Mouse (Mus musculus): ENCODE results near the gene Pla2g1b. TPM values are rescaled to one million over a fixed set of nuclear protein-coding genes. Genes with fewer than 3 reads are reported as not detected.

Gene Pla2g1b
- polyA plus RNA-seq, 1 experiment from 2014 or later, result not detected

DNA sequence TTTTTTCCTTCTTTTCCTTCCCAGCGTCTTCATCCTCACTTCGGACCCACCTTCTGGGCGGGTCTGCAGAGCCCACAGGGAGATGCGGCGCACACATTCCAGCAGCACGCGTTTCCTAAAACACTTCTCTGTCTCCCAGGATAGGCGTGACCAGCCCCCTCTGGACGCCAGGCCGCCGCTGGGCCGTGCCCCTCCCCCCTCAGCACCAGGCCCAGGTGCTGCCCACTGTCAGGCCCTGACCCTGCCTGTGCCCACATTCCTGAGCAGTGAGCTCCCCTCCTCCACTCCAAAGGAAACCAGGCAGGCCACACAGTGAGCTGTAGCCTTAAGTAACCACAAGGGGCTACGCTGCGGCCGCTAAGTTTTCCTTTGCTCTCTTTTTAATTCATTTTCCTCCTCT, 57.9 kb downstream of the Pla2g1b start:
- DNase-seq (ENCODE audit: low spot score) (no peak), ATAC-seq (ENCODE audit: low FRiP score) (no peak)
- 8% methylated on average over 15 of the region's 15 CpGs for WGBS
- Histone ChIP-seq H3K27me3 (ENCODE audit: control insufficient read depth, insufficient read depth, low read length) (no peaks in the 10 kb centered on the region), H3K36me3 (replicated peaks; ENCODE audit: control insufficient read depth, insufficient read depth) (no peaks in the 10 kb centered on the region), H3K27ac (0 out of 2 replicates have a peak overlapping the region, but pooled peaks have one; percentile 34), H3K9ac (no peak overlapping the region), H3K4me3 (replicated peaks; ENCODE audit: low read length) (no peak overlapping the region), H3K4me2 (replicated peaks) (no peak overlapping the region), H3K9me3 (ENCODE audit: control insufficient read depth, low read length) (no peaks in the 10 kb centered on the region), H3K4me1 (replicated peaks; ENCODE audit: control insufficient read depth, insufficient read depth, low read length) (0 out of 2 replicates have a peak, but pooled peaks cover 9% of the 10 kb centered on the region)

Other genes starting within 250 kb of the Pla2g1b start
- gene Pop5, start 230.4 kb upstream of the Pla2g1b start, polyA plus RNA-seq (2014; fragmentation: Nextera tagmentation; extraction: Ambion mirVana), result 107 and 114 TPM in 2 replicates
- 101 and 113 TPM in 2 replicates for gene Rnf10, start 193.4 kb upstream of the Pla2g1b start, polyA plus RNA-seq (2014; fragmentation: Nextera tagmentation; extraction: Ambion mirVana)
- gene Coq5, start 186.6 kb upstream of the Pla2g1b start, polyA plus RNA-seq (2014; fragmentation: Nextera tagmentation; extraction: Ambion mirVana), result 52.5 and 57.6 TPM in 2 replicates
- gene Dynll1, start 165.3 kb upstream of the Pla2g1b start, polyA plus RNA-seq (2014; fragmentation: Nextera tagmentation; extraction: Ambion mirVana), result 1,269 and 1,310 TPM in 2 replicates
- gene Srsf9, start 139.1 kb upstream of the Pla2g1b start, polyA plus RNA-seq (2014; fragmentation: Nextera tagmentation; extraction: Ambion mirVana), result 140 and 145 TPM in 2 replicates
- 41.8 and 42.2 TPM in 2 replicates for gene Gatc, start 125.1 kb upstream of the Pla2g1b start, polyA plus RNA-seq (2014; fragmentation: Nextera tagmentation; extraction: Ambion mirVana)
- 47.6 and 50.1 TPM in 2 replicates for gene Triap1, start 125.0 kb upstream of the Pla2g1b start, polyA plus RNA-seq (2014; fragmentation: Nextera tagmentation; extraction: Ambion mirVana)
- gene Cox6a1, start 117.3 kb upstream of the Pla2g1b start, polyA plus RNA-seq (2014; fragmentation: Nextera tagmentation; extraction: Ambion mirVana), result 1,199 and 1,253 TPM in 2 replicates
- 59.6 and 60.2 TPM in 2 replicates for gene Msi1, start 36.7 kb upstream of the Pla2g1b start, polyA plus RNA-seq (2014; fragmentation: Nextera tagmentation; extraction: Ambion mirVana)
- gene Sirt4, start 18.5 kb downstream of the Pla2g1b start, polyA plus RNA-seq (2014; fragmentation: Nextera tagmentation; extraction: Ambion mirVana), result 19.1 and 20.3 TPM in 2 replicates
- gene Pxn, start 40.4 kb downstream of the Pla2g1b start, polyA plus RNA-seq (2014; fragmentation: Nextera tagmentation; extraction: Ambion mirVana), result 11.3 and 12.2 TPM in 2 replicates
- 952 and 1,000 TPM in 2 replicates for gene Rplp0, start 93.2 kb downstream of the Pla2g1b start, polyA plus RNA-seq (2014; fragmentation: Nextera tagmentation; extraction: Ambion mirVana)
- 40.5 and 45.2 TPM in 2 replicates for gene Gcn1l1, start 99.0 kb downstream of the Pla2g1b start, polyA plus RNA-seq (2014; fragmentation: Nextera tagmentation; extraction: Ambion mirVana)
- gene Rab35, start 165.6 kb downstream of the Pla2g1b start, polyA plus RNA-seq (2014; fragmentation: Nextera tagmentation; extraction: Ambion mirVana), result 23.3 and 27.7 TPM in 2 replicates

All from hindbrain, embryonic 14.5 days (tissue).